Mouse (Mus musculus) monocyte, adult 5-6 weeks (primary cell): ENCODE measurements at regions not wholly inside any gene's neighbourhood (a gene's known extent, or its start where the extent isn't known, plus 50 kb on each side); places are given as distances from the start of the nearest gene placed in this dataset.
A peak's percentile ranks its signal among the peaks of the same experiment; 100 is the strongest.
"Not testable (repeated sequence)": the region's sequence is repeated elsewhere in the genome, so short reads cannot be mapped to it uniquely, and the experiment has no call there.

Experiments
- ATAC-seq: fragments of 153-309, 156-312 bp; replicated peaks from 2 replicates; pipeline ENCODE4 v1.8.0; 2017; ENCODE audit warnings: mild to moderate bottlenecking; ENCODE audit not compliant: low TSS enrichment, insufficient number of reproducible peaks, severe bottlenecking, poor library complexity, low FRiP score

DNA sequence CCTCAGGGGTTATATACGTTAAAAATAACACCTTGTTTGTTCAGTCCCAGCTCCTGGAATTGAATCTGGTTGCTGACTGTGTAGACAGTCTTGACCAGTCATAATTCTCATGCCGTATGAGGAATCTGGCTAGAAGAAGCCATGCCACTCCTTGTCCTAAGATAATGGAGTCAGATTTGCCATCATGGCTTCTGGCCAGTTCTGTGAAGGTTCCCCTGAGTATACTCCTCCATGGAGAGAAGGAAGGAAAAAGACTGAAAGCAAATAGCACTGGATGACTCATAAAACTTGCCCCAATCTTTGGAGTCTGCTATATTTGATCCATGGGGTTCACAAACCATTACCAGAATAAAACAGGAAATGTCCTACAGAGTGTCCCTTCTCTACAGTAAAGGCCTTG lies 208.0 kb downstream of the Fam76b start:
- ATAC-seq, result no peak

DNA sequence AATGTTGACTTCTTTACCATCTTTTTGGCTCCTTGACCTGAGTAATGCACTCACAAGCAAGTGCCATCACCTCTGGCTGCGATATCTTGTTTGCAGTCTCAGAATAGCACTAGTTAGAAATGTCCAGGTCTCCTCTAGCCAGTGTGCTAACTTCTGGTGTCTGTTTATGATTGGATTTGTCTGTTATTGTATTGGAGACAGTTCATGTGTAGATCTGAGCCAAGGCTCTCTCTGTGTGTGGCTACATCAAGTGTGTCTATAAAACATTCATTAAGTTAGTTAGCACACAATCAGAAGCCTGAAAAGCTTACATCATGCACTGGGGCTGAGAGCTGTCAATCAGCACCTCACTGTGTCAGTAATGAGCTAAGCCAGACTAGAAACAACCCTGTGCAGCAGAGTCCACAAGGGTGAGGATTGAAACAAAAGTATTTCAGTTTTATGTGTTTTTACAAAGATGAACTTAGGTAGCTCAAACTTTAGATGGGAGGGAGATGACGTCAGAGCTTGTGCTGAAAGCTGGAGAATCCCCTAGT lies 214.5 kb downstream of the Fam76b start:
- no peak for ATAC-seq

GRCm38 (mm10) chr9:14048224-14048623 lies 220.7 kb downstream of the Fam76b start:
- ATAC-seq, result no peak

- no peak for ATAC-seq
Observed at GRCm38 (mm10) chr9:14053704-14054103, 221.2 kb upstream of the Sesn3 start.

DNA sequence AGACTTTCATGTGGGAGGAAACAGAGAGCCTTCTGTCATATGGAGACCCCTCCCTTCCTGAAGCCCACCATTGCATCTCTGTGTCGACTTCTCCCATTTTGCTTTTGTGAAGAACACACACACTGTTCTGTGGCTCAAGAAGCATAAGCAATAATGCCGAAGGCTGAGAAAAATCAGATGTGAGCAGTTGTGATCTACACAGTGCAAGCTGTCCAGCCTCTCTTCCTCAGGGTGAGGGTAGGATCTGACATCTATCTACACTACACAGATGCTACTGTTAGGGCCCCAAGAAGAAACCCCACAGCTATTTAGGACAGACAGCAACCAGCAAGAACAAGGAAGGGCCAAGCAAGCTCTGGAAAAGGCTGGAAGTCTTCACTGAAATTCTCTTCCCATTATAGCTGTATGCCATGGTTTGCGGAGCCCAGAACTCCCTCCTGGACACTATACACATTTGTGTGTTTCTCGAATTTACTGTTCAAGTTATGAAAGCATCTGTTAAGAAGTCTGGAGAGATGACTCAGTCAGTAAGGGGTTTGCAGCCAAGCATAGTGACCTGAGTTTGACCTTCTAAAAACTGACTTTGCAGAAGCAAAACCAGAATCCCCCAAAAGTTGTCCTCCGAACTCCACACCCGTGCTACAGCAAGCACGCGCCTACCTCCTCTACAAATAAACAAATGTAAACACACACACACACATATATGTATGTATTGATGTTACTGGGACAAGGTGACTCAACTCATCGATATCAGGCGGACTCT lies 218.3 kb upstream of the Sesn3 start:
- no peak for ATAC-seq

DNA sequence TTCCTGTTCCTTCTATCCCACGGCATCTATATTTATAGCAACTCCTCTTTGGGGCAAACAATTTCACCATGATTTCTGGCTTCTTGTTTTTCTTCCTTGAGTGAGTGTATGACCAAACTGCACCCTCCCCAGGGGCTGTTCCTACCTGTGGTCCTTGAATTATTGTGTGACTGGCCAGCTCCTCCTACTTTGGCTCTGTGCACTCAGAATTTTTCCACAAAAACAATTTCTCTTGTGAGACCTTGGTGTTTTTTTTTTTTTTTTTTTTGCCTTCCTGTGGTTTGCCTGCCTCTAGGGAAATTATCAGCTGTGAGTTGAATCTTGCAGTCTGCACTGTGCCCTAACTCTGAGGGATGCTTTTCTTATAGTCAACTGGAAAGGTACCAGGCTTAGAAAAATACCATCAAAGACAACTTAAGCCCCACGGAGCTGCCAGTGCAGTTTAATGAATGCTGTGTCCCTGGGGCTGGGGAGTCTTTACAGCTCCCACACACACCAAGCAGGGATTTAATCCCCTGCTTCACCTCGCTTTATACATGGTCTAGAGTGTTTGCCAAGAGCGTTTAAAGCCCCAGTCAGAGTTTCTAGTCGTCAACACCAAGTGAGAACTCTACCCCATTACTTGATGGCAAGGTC lies 216.2 kb upstream of the Sesn3 start:
- no peak for ATAC-seq

DNA sequence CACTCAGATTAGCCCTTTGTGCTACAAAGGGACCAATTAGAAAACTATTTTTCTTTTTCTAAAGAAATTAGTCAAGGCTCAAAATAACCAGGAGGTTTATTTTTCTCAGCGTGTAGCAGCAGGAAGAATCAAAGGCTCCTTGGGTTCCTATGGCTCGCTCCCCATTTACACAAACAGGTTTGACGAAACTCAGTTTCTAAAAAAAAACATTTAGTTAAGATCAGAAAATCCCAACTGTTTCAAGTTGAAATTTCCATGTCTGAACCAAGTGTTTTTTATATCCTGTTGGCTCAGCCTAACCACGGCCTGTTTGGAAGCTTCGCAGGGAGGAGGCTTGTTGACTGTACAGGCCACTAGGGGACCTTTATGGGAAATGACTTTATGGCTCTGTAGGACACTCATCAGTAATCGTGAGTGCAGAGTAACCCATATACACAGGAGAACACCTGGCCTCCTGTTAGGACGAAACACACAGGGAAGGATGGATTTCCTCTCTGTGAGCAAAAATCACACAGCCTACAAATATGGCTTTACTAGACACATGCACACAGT lies 215.6 kb upstream of the Sesn3 start:
- ATAC-seq, result no peak

- no peak for ATAC-seq
Observed at GRCm38 (mm10) chr9:14060257-14060656, 214.6 kb upstream of the Sesn3 start.

DNA sequence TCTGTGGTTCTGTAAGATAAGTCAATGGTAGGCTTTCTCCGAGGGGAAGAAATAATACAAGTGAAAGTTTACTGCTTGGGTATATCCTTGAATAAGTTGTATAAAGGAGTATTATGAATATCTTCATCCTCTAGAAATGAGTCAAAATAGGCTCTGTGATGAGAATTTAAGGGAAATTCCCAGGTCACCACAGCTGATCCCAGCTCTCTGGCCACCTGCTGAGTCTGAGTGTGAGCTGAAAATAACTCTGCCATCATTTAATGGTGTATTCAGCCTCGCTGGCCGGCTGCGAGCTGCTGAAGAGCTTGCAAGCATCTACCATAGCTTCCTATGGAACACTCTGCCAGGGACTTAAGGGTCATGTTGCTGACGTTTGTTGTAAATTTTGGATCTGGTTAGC lies 213.5 kb upstream of the Sesn3 start:
- no peak for ATAC-seq

DNA sequence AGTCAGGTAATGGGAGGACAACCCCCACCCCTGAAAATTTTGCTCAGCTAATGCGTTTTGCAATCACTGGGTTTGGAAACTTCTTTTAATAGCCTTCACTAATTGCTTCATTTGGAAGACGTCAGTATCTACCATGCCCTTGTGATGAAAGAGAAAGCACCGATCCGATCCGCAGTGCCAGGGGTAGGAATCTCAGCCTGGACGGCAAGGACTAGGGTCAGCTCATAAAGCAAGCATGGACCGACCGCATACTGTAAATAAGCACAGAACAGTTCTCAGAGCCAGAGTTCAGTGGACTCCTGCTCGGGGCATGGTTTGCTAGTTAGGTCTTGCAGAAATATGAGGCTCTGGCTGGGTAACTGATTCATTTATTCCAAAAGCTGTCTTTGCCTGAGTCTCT lies 213.0 kb upstream of the Sesn3 start:
- ATAC-seq, result no peak

GRCm38 (mm10) chr9:14062706-14063105 lies 212.2 kb upstream of the Sesn3 start:
- no peak for ATAC-seq

DNA sequence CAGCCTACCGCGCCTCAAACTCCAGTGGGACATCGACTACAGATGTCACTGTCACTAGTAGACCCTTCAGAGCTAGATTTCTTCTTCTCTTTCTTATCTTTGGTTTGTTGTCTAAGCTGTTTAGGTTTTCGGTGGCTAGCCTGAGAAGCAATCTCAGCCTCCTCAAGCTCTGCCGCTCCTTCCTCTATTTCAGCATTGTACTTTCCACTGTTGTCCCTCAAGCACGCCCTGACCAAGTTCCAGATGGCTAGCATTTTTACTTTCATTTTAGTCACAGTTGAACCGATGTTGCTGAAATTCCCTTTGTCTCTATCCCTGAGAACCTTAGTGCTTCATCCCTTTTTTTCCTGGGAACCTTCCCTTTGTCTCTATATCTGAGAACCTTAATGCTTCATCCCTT lies 208.1 kb upstream of the Sesn3 start:
- not testable (repeated sequence) for ATAC-seq

- ATAC-seq, result no peak
Observed at GRCm38 (mm10) chr9:14069076-14069475, 205.8 kb upstream of the Sesn3 start.

GRCm38 (mm10) chr9:14069770-14070169 lies 205.1 kb upstream of the Sesn3 start:
- ATAC-seq, result no peak

- ATAC-seq, result no peak
Observed at GRCm38 (mm10) chr9:14071728-14072127, 203.1 kb upstream of the Sesn3 start.

DNA sequence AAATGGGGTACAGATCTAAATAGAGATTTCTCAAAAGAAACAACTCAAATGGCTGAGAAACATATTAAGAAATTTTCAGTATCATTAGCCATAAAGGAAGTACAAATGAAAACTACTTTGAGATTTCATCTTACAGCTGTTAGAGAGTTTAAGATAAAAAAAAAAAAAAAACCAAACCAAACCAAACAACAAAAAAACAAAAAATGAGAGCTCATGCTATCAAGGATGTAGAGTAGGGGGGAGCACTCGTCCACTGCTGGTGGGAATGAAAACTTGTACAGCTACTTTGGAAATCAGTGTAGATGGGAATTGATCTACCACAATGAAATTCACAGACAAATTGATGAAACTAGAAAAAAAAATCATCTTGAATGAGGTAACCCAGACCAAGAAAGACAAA lies 201.9 kb upstream of the Sesn3 start:
- no peak for ATAC-seq

- peak; percentile 67 for ATAC-seq
Observed at GRCm38 (mm10) chr9:14074273-14074672, 200.6 kb upstream of the Sesn3 start.

DNA sequence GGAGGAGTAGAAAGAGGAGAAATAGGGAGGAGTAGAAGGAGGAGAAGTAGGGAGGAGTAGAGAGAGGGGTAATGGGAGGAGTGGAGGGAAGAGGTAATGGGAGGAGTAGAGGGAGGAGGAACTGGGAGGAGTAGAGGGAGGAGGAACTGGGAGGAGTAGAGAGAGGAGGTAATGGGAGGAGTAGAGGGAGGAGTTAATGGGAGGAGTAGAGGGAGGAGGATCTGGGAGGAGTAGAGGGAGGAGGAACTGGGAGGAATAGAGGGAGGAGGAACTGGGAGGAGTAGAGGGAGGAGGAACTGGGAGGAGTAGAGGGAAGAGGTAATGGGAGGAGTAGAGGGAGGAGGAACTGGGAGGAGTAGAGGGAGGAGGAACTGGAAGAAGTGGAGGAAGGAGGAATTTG lies 200.0 kb upstream of the Sesn3 start:
- ATAC-seq, result not testable (repeated sequence)

GRCm38 (mm10) chr9:14075452-14075851 lies 199.4 kb upstream of the Sesn3 start:
- no peak for ATAC-seq

DNA sequence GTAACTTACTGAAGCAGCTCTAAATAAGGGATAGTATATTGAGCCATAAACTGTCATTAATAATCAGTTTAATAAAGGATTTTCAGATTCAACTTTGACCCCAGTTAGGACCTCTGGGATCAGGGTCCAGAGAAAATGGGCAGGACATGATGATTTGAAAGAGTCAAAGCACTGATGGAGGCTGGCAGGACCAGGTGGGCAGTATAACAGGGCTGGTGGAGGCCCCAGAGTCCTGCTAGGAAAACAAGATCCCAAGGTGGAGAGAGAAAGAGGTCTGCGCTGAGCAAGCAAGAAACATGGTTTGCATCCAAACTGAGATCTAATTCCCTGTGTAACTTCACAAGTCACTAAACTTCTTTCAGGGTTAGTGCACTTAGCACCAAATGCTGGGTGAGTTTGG lies 199.0 kb upstream of the Sesn3 start:
- no peak for ATAC-seq
